ENCODE assay signal across 8 mouse cellular contexts in the genomic region with DNA sequence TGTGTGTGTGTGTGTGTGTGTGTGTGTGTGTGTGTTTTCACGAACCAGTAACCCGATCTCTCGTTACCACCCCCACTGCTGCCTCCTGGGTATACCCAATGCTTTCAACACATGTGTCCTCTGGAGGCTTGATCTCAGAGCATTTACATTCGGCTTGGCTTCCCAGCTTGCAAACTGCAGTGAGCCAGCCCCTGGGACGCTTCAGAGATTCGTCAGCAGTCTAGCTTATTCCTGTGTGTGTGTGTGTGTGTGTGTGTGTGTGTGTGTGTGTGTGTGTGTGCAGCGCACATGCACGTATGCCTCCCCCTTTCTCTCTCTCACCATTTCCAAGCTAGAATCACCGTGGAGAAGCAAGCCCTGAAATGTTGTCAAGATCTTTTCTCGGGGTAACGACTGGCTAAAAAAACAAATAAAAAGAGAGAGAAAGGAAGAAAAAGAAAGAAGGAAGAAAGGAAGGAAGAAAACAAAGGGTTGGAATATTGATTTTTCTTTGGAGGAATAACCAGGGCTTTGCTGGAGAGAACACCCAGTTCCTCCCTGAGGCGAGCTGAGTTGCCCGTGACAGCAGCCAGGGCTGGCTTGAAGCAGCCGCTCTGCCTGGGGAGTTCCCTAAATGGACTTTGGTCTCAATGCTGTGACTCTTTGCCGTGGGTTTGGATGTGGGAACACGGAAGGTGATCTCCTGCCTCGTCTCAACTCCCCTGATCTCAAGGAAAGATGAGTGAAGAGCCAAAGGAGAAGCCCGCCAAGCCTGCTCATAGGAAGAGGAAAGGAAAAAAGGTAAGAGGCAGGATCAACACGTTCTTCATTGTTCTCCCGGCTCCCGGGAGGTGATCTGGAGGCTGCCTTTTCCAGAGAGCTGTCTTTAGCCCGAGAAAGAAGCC.
DNase-seq lines count a peak whose midpoint lies in the region; ATAC-seq lines count a peak whose summit lies in the region.

No protein-coding gene starts in this region.

- H3K4me3 ChIP-seq in hindbrain, embryonic 12.5 days, result peak overlapping the region; percentile 58

- H3K9me3 ChIP-seq in hindbrain, embryonic 12.5 days (replicated peaks), result no peaks in the 10 kb centered on the region

- H3K4me2 ChIP-seq in hindbrain, embryonic 12.5 days (replicated peaks), result peak overlapping the region; percentile 56

- H3K27me3 ChIP-seq in hindbrain, embryonic 12.5 days, result no peaks in the 10 kb centered on the region

- peak; percentile 76 for DNase-seq in Muller cell, postnatal 12 days (ENCODE audit: inconsistent ontology term)
- peak; percentile 17 for DNase-seq in cerebellum, adult 9-11 months
- peak; percentile 56 to 76 for DNase-seq in frontal cortex, adult 2 months (ENCODE audit: extremely low spot score in 1 of 2, low spot score in 1 of 2)
- DNase-seq in layer of hippocampus, postnatal 14 days (ENCODE audit: low spot score in 2 of 2), result peak; percentile 66 to 70
- DNase-seq in lung, postnatal 14 days, result peak; percentile 3
- peak; percentile 68 to 73 for DNase-seq in right cerebral cortex, postnatal 36 days (ENCODE audit: low spot score in 2 of 2)
- no peak for DNase-seq in spleen, postnatal 10 days (ENCODE audit: low spot score in 2 of 2)

- no peaks in the 10 kb centered on the region for H3K36me3 ChIP-seq in hindbrain, embryonic 12.5 days

- WGBS in hindbrain, embryonic 12.5 days, result 2% methylated on average over 22 of the region's 22 CpGs

- peaks cover 26% of the 10 kb centered on the region for H3K4me1 ChIP-seq in hindbrain, embryonic 12.5 days

- H3K9ac ChIP-seq in hindbrain, embryonic 12.5 days, result peak overlapping the region; percentile 77

- H3K27ac ChIP-seq in hindbrain, embryonic 12.5 days, result peak overlapping the region; percentile 93

- peak; percentile 67 for ATAC-seq in hindbrain, embryonic 12.5 days (ENCODE audit: low FRiP score)

Comparison
In these comparisons a context has a peak if more than half of its experiments do, and no peak if none do; other contexts are left out.
1. DNase-seq: peak in Muller cell, postnatal 12 days (single experiment), cerebellum, adult 9-11 months (single experiment), frontal cortex, adult 2 months (2 of 2), layer of hippocampus, postnatal 14 days (2 of 2), lung, postnatal 14 days (single experiment) and right cerebral cortex, postnatal 36 days (2 of 2); none in spleen, postnatal 10 days (0 of 2).